Mouse (Mus musculus): ENCODE results near the gene Gm21411. TPM values are rescaled to one million over a fixed set of nuclear protein-coding genes. Genes with fewer than 3 reads are reported as not detected.

Gm21411 gene
- not detected in 2 replicates for polyA plus RNA-seq (2015; fragmentation: Nextera tagmentation; extraction: Ambion mirVana)

DNA sequence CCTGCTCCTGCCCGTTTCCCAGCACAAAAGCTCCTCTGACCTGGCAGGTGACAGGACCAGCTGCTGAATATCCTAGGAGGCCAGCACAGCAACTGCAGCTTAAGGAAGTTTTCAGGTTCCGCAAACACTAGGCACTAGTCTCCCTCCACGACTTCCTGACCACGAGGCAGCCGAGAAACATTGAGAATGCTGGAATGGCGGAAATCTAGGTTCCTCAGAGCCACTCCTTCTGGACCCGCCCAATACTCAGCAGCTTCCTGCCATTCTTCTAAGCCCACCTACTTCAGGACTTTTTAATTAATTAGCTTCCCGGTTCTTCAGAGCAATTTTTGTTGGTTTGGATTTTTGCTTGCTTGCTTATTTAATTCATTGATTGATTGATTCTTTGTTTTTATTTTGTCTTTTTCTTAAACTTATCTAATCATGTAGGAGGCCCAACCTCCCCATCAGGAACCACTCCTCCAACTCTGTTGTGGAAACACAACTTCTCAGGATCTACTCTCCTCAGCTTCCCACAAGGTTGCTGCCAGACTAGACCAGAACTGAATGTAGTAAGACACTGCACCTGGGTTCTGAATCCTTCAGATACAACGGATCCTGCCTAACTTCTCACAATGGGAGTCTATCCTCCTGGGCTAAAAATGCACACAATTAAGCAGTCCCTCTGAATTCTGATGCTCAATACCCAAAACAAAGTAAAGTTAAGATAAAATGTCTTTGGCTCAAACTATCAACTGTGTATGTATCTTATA, at the start of gene Gm21411:
Gm21411 (minus strand) TSS at position 205 of the 752 bp plus-strand sequence.

Other genes with a start within 250 kb of the Gm21411 start
- not detected in 2 replicates for gene Zfp989, start 62.4 kb upstream of the Gm21411 start, polyA plus RNA-seq (2015; fragmentation: Nextera tagmentation; extraction: Ambion mirVana)
- gene Rex2, start 112.3 kb upstream of the Gm21411 start, polyA plus RNA-seq (2015; fragmentation: Nextera tagmentation; extraction: Ambion mirVana): not detected in 2 replicates
- 2.5 and 2.9 TPM in 2 replicates for gene Zfp991, start 222.4 kb upstream of the Gm21411 start, polyA plus RNA-seq (2015; fragmentation: Nextera tagmentation; extraction: Ambion mirVana)